Mouse (Mus musculus): ENCODE measurements around the gene Gm13757.
"Not testable (repeated sequence)": the region's sequence is repeated elsewhere in the genome, so short reads cannot be mapped to it uniquely, and the experiment has no call there.

The Gm13757 gene

DNA sequence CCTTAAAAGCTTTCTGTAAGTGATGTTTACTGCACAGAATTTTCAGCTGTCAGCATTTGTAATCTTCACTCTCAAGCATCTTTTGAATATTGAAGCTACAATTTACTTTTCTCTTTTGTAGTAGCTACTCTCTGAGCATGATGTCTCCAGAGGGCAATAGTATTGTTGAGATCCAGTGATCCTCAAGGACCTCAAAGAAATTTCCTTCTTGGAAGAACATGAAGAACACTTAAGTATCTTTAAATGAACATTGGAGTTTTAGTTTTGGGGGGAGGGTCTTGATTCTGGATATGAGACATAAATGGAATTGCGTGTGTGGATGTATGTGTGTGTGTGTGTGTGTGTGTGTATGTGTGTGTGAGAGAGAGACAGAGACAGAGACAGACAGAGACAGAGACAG is at the start of gene Gm13757:
TSS of gene Gm13757 (minus strand) at position 101 of the 400 bp plus-strand sequence.
- no peak for DNase-seq (ENCODE audit: low read depth in 2 of 2, low spot score in 2 of 2)

DNA sequence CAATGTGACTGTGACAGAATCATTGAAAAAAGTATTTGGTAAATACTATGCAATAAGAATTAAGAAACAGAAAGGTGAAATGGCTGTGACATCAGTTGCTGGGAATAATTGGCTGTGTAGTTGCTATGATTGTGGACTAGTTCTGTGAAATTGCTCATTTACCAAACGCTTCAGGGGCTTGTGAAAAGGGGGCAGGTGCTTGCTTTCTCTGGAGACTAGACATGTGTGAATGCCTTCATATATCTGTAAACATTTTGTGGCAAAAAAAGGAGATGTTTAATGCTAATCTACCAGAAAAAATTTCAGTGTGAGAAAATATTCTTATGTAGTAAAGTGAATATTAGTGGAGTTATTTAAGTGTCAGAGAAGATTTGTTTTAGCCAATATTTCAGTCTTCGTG is 44.1 kb upstream of the Gm13757 start, which contains the start of gene Olfr1185-ps1:
TSS of gene Olfr1185-ps1 (plus strand) at position 301 of the 400 bp plus-strand sequence.
- no peak for DNase-seq (ENCODE audit: low read depth in 2 of 2, low spot score in 2 of 2)

DNA sequence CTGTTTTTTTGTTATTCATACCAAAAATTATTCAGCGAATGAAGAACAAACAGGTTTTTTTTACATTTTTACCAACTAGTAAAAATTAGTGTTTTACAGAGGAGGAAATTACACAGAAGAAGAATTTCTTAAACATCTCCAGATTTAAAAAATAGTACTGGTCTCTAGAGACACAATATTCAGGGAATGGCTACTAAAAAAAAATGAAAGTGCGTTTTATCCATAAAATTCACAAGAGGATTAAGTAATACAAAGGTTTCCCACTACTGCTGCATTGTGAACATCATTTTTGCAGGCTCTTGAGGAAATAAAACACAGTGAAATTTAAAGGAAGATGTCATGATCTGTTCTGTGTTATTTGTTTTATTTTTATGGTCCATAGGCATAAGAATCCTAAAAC is 34.4 kb upstream of the Gm13757 start, which contains the start of gene Olfr1184:
TSS of gene Olfr1184 (plus strand) at position 301 of the 400 bp plus-strand sequence.
- DNase-seq (ENCODE audit: low read depth in 2 of 2, low spot score in 2 of 2), result no peak

GRCm38 (mm10) chr2:88454567-88454966 is 5.6 kb upstream of the Gm13757 start, which contains the start of gene Olfr1183:
Gene Olfr1183, plus strand, starts transcription at chr2:88454867.
- DNase-seq (ENCODE audit: low read depth in 2 of 2, low spot score in 2 of 2), result not testable (repeated sequence)

DNA sequence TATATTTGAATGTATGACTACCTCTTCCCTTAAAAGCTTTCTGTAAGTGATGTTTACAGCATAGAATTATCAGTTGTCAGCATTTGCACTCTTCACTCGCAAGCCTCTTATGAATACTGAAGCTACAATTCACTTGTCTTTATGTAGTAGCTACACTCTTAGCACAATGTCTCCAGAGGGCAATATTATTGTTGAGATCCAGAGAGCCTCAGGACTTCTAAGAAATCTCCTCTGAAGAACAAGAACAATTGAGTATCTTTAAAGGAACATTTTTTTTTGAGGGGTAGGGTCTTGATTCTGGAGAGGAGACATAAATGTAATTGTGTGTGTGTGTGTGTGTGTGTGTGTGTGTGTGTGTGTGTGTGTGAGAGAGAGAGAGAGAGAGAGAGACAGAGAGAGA is 22.9 kb downstream of the Gm13757 start, which contains the start of gene Olfr1181:
TSS of gene Olfr1181 (minus strand) at position 101 of the 400 bp plus-strand sequence.
- DNase-seq (ENCODE audit: low read depth in 2 of 2, low spot score in 2 of 2), result no peak

GRCm38 (mm10) chr2:88419051-88419450 is 29.9 kb downstream of the Gm13757 start, which contains the start of gene Olfr1180:
Gene Olfr1180, minus strand, starts transcription at chr2:88419151.
- no peak for DNase-seq (ENCODE audit: low read depth in 2 of 2, low spot score in 2 of 2)

GRCm38 (mm10) chr2:88406353-88406752 is 42.6 kb downstream of the Gm13757 start, which contains the start of gene Olfr1179:
Gene Olfr1179, minus strand, starts transcription at chr2:88406453.
- DNase-seq (ENCODE audit: low read depth in 2 of 2, low spot score in 2 of 2), result no peak
